Mouse (Mus musculus): ENCODE measurements around the gene Rpl18. TPM values are rescaled to one million over a fixed set of nuclear protein-coding genes. Genes with fewer than 3 reads are reported as not detected.

The Rpl18 gene
- total RNA-seq, 2 experiments from 2014 or later = 372 to 375 TPM

- peak; percentile 80 to 82 for DNase-seq
Measured at GRCm38 (mm10) chr7:45700301-45701015, 14.8 kb upstream of the Rpl18 start.

- peak in 1 of 2 experiments; percentile 47 for DNase-seq
Measured at GRCm38 (mm10) chr7:45701072-45701471, 14.2 kb upstream of the Rpl18 start.

- DNase-seq = no peak
Measured at GRCm38 (mm10) chr7:45701607-45702006, 13.7 kb upstream of the Rpl18 start.

DNA sequence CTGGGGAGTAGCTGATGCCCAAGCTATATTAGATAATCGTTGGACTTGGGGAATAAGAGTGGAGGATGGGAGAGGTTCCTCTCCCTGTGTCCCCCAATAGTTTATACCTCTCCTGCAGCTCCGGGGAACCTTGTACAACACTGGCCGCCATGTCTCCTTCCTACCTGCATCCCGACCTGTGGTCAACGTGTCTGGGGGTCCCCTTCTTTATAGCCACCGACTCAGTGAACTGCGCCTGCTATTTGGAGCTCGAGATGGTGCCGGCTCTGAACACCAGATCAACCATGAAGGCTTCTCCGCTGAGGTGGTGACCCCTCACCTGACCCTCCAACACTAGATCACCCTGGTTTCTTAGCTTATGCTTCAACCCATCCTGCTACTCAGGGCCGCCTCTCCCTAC is 12.9 kb upstream of the Rpl18 start:
- DNase-seq = no peak

DNA sequence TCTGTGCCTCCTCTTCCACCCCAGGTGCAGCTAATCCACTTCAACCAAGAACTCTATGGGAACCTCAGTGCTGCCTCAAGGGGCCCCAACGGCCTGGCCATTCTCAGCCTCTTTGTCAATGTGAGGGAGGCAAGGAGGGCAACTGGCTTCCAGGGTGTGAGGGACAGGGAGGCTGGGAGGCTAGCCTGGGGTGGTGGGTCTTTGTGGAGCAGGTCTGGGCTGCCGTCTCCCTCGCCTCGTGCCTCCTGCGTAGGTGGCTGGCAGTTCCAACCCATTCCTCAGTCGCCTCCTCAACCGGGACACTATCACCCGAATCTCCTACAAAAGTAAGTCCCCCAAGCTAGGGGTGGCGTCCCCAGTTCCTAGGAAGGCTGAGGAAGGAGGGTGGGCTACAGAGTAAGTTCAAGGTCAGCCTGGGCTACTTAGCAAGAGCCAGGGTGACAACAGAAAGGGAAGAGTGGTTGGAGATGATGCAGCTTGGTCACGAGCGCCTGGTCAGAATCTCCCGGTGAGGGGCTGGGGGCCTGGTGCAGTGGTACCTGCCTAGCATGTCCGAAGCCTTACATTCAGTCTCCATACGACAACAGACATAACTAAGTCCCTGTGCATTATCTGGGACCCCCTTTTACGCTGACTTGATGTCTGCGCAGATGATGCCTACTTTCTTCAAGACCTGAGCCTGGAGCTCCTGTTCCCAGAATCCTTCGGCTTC is 12.3 kb upstream of the Rpl18 start:
- DNase-seq = no peak

DNA sequence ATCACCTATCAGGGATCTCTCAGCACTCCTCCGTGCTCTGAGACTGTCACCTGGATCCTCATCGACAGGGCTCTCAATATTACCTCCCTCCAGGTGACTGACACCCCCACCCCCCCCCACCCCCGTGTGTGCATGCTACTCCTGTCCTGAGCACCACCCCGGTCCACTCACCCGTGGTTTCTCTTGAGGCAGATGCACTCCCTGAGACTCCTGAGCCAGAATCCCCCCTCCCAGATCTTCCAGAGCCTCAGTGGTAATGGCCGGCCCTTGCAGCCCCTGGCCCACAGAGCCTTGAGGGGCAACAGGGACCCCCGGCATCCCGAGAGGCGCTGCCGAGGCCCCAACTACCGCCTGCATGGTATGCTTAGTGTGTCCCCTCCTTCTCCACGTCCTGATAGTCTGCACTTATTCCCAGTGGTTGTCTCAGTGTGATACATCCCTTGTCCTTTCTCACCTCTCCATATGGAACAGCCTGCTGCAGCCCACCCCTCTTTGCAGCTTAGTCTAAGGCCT is 11.7 kb upstream of the Rpl18 start:
- DNase-seq = no peak

DNA sequence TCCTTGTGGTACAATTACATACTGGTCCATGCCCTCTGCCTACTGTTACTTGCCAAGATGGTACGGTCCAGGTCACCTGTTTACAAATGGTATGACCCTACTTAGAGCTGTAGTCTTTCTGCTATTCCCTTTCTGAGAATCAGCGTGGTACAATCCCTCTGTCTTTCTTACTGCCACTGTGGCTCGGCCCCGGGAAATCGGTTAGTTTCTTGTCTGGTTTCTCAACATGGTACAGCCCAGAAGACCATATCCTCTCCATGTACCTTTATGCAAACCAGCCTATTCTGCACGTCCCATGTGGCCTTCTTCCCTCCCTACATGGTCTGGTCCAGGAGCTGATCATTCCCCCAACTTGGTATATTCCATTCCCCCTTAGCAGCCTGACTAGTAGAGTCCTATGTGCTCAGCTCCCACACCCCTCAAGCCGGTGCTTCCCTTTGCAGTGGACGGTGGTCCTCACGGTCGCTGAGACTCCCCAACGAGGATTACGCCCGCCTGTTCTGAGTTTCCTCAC is 11.2 kb upstream of the Rpl18 start:
- DNase-seq = peak; percentile 64 to 69

DNA sequence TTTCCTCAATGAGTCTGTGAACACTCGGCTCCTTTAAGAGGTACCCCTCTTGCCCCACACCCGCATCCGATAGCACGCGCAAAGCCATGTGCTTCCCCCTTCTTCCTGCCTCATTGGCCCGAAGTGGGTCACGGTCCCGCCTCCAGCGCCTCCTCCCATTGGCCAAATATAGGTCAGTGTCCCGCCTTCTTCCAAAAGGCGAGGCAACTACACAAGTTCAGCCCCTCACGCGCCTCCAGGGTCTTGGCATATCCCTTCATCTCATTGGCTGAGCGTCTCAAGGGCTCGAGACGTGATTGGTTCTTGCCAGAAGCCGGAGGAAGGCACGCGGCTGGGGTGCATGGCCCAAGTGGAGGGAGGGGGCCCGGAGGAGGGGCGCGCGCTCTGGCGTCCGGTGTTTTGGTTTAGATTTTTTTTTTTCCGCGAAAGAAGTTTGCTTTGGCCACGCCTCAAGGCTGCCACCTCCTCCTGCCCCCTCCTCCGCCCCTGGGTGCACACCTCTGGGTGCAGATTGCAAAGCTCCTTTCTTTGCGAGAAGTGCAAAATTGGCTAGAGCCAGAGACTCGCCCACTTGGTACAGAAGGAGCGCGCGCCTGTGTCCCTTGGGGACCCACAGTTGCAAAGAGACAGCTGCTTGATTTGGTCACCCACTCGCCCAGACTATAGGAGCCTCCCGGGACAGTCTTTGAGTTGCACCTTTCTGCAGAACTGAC is 10.4 kb upstream of the Rpl18 start, which contains the start of gene Dbp:
TSS of gene Dbp (plus strand) at position 359 of the 713 bp plus-strand sequence.
- peak; percentile 99 to 100 for DNase-seq

GRCm38 (mm10) chr7:45705443-45705864 is 9.8 kb upstream of the Rpl18 start:
- DNase-seq = peak in 1 of 2 experiments; percentile 59

DNA sequence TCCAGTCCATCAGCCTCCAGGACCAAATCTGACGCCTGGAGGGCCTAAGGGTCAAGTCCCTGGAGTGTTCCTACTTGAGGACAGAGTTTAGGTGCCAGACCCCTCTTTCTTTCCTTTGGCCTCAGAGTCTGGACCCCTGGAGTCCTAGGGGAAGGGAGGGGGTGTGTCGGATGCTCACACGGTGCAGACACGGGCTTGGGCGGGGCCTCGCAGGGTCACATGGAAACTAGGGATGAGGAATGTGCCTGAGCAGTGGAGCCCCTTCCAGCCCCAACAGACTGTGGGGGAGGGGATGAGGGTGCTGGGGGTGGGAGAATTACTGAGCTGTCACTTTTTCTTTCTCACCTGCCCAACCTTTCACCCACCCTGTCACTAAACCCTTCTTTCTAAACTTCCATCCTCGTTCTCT is 9.4 kb upstream of the Rpl18 start:
- DNase-seq = peak; percentile 72 to 81

DNA sequence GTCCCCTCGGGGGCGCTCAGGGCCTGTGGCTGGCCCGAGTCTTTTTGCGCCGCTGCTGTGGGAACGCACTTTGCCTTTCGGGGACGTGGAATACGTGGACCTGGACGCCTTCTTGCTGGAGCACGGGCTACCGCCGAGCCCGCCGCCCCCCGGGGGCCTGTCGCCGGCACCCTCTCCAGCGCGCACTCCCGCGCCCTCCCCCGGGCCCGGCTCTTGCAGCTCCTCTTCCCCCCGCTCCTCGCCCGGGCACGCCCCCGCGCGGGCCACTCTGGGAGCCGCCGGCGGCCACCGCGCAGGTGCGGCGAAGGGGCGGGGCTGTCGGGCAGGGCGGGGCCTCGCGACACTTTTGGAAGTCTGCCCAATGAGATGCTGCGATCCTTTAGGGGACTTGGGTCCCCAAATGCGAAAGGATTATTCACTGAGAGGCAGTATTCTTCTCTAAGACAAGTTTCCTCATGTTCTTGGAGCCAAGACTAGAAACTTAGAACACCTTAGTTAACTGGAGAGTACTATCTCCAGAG is 8.5 kb upstream of the Rpl18 start:
- DNase-seq = peak; percentile 80 to 84

- peak; percentile 93 for DNase-seq
Measured at GRCm38 (mm10) chr7:45707375-45707967, 7.8 kb upstream of the Rpl18 start.

- no peak for DNase-seq
Measured at GRCm38 (mm10) chr7:45708221-45708761, 7.0 kb upstream of the Rpl18 start.

GRCm38 (mm10) chr7:45709036-45709435 is 6.2 kb upstream of the Rpl18 start:
- DNase-seq = no peak

GRCm38 (mm10) chr7:45709677-45710355 is 5.4 kb upstream of the Rpl18 start:
- DNase-seq = no peak

GRCm38 (mm10) chr7:45710477-45711191 is 4.6 kb upstream of the Rpl18 start:
- no peak for DNase-seq

DNA sequence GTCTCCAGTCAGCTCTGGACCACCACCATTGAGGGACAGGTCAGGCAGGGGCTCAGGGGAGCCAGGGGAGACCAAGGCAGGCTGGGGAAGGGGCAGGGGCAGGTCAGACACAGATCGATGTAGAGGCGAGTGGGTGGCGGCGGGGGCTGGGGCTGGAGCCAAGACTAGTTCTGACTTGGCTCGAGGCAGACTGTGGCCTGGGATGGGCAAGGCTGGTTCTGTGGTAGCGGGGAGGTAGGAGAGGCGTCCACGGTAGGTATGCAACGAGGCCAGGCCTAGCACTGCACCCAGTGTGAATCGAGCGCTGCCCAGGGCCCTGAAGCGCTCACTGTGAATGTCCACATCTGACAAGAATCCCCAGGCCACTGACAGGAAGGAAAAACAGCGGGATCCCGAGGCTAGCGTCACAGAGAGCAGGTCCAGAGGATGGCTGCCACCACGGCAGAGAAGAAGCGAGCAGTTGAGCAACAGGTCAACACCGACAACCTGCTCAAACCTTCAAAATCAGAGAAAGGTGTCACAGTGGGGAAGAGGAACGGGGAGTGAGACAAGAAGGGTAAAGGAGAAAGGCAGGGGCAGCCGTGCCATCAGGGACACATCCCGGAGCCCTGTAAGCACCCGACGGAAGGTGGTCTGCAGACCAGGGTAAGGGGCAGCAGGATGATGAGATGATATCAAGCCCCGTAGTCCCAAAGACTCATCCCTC is 3.8 kb upstream of the Rpl18 start:
- no peak for DNase-seq

- DNase-seq = no peak
Measured at GRCm38 (mm10) chr7:45712022-45712757, 3.1 kb upstream of the Rpl18 start.

GRCm38 (mm10) chr7:45713396-45713795 is 1.9 kb upstream of the Rpl18 start:
- no peak for DNase-seq
